Mouse (Mus musculus): Measurements from ENCODE around the gene Plpp7. TPM values are rescaled to one million over a fixed set of nuclear protein-coding genes. Genes with fewer than 3 reads are reported as not detected.

Gene Plpp7
- polyA plus RNA-seq, 1 experiment from 2014 or later = 5.5 TPM

DNA sequence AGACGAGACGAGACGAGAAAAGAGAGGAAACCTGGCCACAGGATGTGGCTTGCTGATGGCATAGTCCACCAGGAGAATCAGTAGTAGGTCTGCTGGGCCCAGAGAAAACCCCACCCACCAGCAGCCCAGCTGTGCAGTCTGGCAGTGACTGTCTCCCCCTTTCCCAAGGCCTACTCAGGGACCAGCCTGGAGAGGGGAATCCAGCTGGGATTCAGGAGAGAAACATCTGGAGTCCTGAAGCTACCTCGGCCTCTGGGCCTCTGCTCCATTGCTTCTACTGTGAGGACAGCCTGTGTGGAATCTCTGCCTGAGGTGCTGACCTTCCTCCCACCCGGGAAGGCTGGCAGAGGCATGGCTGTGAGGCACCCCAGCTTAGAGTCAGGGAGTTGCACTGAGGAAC lies 25.8 kb downstream of the Plpp7 start:
- Histone ChIP-seq H3K9me3 (ENCODE audit: control insufficient read depth, low read length) (no peaks in the 10 kb centered on the region), H3K27me3 (ENCODE audit: control insufficient read depth, insufficient read depth, low read length) (no peaks in the 10 kb centered on the region), H3K36me3 (ENCODE audit: control insufficient read depth, insufficient read depth, low read length) (no peaks in the 10 kb centered on the region), H3K4me2 (replicated peaks; ENCODE audit: low read depth, low read length) (no peak overlapping the region), H3K4me1 (replicated peaks; ENCODE audit: control insufficient read depth, insufficient read depth, low read length) (no peaks in the 10 kb centered on the region), H3K27ac (ENCODE audit: low read depth, low read length) (no peak overlapping the region), H3K4me3 (ENCODE audit: low read depth, low read length) (no peak overlapping the region), H3K9ac (ENCODE audit: low read depth, low read length) (no peak overlapping the region)
- DNase-seq (ENCODE audit: low spot score) (no peak), ATAC-seq (ENCODE audit: low FRiP score) (no peak)
- 60% methylated on average over 5 of the region's 5 CpGs for WGBS

DNA sequence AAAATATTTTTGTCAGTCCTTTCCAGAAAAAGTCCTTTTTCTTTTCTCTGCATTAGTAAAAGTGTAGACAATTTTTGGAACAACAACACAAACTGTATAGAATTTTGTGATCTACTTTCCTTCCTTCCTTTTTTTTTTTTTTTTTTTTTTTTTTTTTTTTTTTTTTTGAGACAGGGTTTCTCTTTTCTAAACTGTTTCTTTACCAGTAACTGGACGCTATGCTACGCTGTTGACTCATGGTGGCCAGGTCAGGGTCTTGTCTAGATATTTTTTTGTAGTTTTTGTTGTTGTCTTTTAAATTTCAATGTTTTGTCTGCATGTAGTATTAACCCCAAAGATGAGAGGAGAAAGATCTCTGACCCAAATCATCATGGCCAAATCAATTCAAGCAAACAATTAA lies 26.5 kb downstream of the Plpp7 start:
- H3K4me1 ChIP-seq (replicated peaks; ENCODE audit: control insufficient read depth, insufficient read depth, low read length) = no peaks in the 10 kb centered on the region
- H3K9ac ChIP-seq (ENCODE audit: low read depth, low read length) = no peak overlapping the region
- no peaks in the 10 kb centered on the region for H3K9me3 ChIP-seq (ENCODE audit: control insufficient read depth, low read length)
- DNase-seq (ENCODE audit: low spot score) (no peak), ATAC-seq (ENCODE audit: low FRiP score) (no peak)
- no peak overlapping the region for H3K27ac ChIP-seq (ENCODE audit: low read depth, low read length)
- H3K4me3 ChIP-seq (ENCODE audit: low read depth, low read length) = no peak overlapping the region
- WGBS = 80% methylated on average over 2 of the region's 2 CpGs
- no peak overlapping the region for H3K4me2 ChIP-seq (replicated peaks; ENCODE audit: low read depth, low read length)
- no peaks in the 10 kb centered on the region for H3K36me3 ChIP-seq (ENCODE audit: control insufficient read depth, insufficient read depth, low read length)
- no peaks in the 10 kb centered on the region for H3K27me3 ChIP-seq (ENCODE audit: control insufficient read depth, insufficient read depth, low read length)

DNA sequence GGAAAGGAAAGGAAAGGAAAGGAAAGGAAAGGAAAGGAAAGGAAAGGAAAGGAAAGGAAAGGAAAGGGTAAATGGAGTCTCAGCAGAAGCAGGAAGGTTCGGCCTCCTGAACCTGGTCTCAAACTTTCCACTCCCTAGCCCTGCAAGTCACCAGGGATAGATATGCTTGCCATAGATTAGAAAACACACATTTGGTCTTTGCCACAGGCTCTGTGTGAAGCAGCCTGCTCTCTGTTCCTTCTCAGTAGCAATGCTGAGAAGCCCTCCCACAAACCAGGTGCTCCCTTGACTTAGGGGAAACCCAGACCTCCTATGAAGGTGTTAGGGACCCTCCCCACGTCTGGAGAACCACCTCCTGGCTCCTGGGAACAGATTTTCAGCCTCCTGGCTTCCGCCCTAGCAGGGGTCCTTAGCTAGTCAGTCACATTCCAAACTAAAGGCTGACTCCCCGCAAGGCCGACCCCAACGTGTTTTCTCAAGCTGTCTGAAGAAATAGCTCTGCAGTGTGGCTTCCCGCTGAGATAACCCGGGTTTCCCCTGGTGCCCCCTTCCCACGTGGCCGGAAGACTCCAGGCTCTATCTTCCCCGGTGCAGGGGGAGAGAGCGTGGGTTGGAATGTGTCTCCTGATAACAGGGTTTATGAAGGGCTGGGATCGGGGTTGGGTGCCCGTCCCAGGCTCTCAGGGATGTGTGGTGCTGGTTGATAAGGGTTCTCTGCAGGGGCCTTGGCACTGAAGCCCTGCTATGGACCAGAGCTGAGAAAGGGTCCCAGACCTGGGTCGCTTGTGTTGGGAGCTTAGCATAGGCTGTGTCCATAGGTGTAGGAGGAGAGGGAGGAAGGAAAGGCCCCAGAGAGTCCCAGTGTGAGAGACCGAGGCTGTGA lies 32.6 kb downstream of the Plpp7 start:
- no peaks in the 10 kb centered on the region for H3K36me3 ChIP-seq (ENCODE audit: control insufficient read depth, insufficient read depth, low read length)
- no peak overlapping the region for H3K4me3 ChIP-seq (ENCODE audit: low read depth, low read length)
- no peak for ATAC-seq (ENCODE audit: low FRiP score)
- no peaks in the 10 kb centered on the region for H3K9me3 ChIP-seq (ENCODE audit: control insufficient read depth, low read length)
- no peak overlapping the region for H3K27ac ChIP-seq (ENCODE audit: low read depth, low read length)
- H3K27me3 ChIP-seq (ENCODE audit: control insufficient read depth, insufficient read depth, low read length) = no peaks in the 10 kb centered on the region
- H3K4me1 ChIP-seq (replicated peaks; ENCODE audit: control insufficient read depth, insufficient read depth, low read length) = no peaks in the 10 kb centered on the region
- no peak overlapping the region for H3K9ac ChIP-seq (ENCODE audit: low read depth, low read length)
- DNase-seq (ENCODE audit: low spot score) = no peak
- 29% methylated on average over 16 of the region's 16 CpGs for WGBS
- no peak overlapping the region for H3K4me2 ChIP-seq (replicated peaks; ENCODE audit: low read depth, low read length)

DNA sequence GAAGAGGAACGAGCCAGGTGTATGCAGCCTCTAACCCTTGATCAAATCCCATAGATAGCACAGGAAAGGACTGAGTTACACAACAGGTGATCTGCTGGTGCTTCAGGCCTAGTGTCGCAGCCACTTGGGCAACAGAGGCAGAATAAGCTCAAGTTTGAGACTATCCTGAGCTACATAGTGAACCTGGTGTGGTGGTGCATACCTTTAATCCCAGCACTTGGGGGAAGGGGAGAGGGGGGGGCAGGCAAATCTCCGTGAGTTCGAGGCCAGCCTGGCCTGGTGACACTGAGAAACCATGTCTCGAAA lies 33.2 kb downstream of the Plpp7 start:
- ATAC-seq (ENCODE audit: low FRiP score) (no peak), DNase-seq (ENCODE audit: low spot score) (no peak)
- Histone ChIP-seq H3K4me1 (replicated peaks; ENCODE audit: control insufficient read depth, insufficient read depth, low read length) (no peaks in the 10 kb centered on the region), H3K9me3 (ENCODE audit: control insufficient read depth, low read length) (no peaks in the 10 kb centered on the region), H3K36me3 (ENCODE audit: control insufficient read depth, insufficient read depth, low read length) (no peaks in the 10 kb centered on the region), H3K9ac (ENCODE audit: low read depth, low read length) (no peak overlapping the region), H3K4me3 (ENCODE audit: low read depth, low read length) (no peak overlapping the region), H3K27ac (ENCODE audit: low read depth, low read length) (no peak overlapping the region), H3K4me2 (replicated peaks; ENCODE audit: low read depth, low read length) (no peak overlapping the region), H3K27me3 (ENCODE audit: control insufficient read depth, insufficient read depth, low read length) (no peaks in the 10 kb centered on the region)
- WGBS = 88% methylated on average over 5 of the region's 5 CpGs

DNA sequence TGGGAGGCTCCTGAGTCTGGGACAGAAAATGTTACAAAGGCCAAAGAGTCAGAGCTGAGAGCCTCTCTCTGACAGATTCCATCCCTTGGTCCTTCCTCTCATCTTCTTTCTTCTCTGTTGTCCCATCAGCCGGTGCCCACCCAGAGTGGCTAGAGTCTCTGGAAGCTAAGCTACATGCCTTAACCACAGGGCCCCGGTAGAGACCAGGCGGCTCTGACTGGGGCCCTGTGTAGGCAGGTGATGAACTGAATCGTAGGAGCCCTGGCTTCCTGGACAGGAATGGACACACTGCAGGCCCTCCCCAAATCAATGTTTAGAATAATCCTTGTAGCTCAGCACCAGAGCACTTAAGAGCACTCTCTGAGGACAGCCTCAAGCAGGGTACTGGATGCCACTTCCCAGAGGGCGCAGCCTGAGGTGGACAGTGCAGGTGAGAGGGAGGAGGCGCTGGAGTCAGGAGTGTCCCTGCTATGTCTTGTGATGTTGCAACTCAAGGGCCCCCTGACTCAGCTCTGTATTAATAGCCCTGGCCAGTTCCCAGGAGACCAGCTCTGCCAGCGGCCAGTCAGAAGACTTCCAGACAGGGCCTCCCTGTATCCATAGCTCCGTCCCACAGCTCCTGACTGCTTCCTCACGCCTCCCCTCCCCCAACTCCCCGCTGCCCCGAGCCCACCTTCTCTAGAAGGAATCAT lies 34.2 kb downstream of the Plpp7 start:
- no peaks in the 10 kb centered on the region for H3K27me3 ChIP-seq (ENCODE audit: control insufficient read depth, insufficient read depth, low read length)
- H3K9ac ChIP-seq (ENCODE audit: low read depth, low read length) = no peak overlapping the region
- no peak overlapping the region for H3K4me3 ChIP-seq (ENCODE audit: low read depth, low read length)
- H3K27ac ChIP-seq (ENCODE audit: low read depth, low read length) = no peak overlapping the region
- H3K4me2 ChIP-seq (replicated peaks; ENCODE audit: low read depth, low read length) = no peak overlapping the region
- H3K36me3 ChIP-seq (ENCODE audit: control insufficient read depth, insufficient read depth, low read length) = no peaks in the 10 kb centered on the region
- DNase-seq (ENCODE audit: low spot score) (no peak), ATAC-seq (ENCODE audit: low FRiP score) (no peak)
- H3K4me1 ChIP-seq (replicated peaks; ENCODE audit: control insufficient read depth, insufficient read depth, low read length) = no peaks in the 10 kb centered on the region
- WGBS = 64% methylated on average over 11 of the region's 11 CpGs
- H3K9me3 ChIP-seq (ENCODE audit: control insufficient read depth, low read length) = no peaks in the 10 kb centered on the region

DNA sequence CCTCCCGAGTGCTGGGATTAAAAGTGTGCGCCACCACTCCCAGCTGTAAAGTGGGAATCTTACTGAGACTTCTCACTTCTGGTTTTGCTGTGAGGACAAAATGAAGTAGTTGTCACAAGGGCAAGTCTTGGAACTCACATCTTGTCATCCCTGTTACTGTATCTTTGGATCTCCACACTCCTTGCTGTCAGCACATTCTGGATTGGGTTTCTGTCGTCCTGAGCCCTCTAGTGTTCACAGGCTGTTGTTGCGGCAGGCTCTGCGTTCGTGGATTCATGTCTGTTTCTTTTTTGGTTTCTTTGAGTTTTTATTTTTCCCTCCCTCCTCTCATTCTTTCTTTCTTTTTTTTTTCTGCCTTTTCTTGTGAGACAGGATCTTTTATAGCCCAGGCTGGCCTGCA lies 35.1 kb downstream of the Plpp7 start:
- DNase-seq (ENCODE audit: low spot score) (peak; percentile 70), ATAC-seq (ENCODE audit: low FRiP score) (no peak)
- H3K4me1 ChIP-seq (replicated peaks; ENCODE audit: control insufficient read depth, insufficient read depth, low read length) = no peaks in the 10 kb centered on the region
- no peaks in the 10 kb centered on the region for H3K36me3 ChIP-seq (ENCODE audit: control insufficient read depth, insufficient read depth, low read length)
- no peak overlapping the region for H3K9ac ChIP-seq (ENCODE audit: low read depth, low read length)
- H3K9me3 ChIP-seq (ENCODE audit: control insufficient read depth, low read length) = no peaks in the 10 kb centered on the region
- H3K4me2 ChIP-seq (replicated peaks; ENCODE audit: low read depth, low read length) = no peak overlapping the region
- WGBS = 36% methylated on average over 6 of the region's 6 CpGs
- no peak overlapping the region for H3K4me3 ChIP-seq (ENCODE audit: low read depth, low read length)
- no peak overlapping the region for H3K27ac ChIP-seq (ENCODE audit: low read depth, low read length)
- no peaks in the 10 kb centered on the region for H3K27me3 ChIP-seq (ENCODE audit: control insufficient read depth, insufficient read depth, low read length)

DNA sequence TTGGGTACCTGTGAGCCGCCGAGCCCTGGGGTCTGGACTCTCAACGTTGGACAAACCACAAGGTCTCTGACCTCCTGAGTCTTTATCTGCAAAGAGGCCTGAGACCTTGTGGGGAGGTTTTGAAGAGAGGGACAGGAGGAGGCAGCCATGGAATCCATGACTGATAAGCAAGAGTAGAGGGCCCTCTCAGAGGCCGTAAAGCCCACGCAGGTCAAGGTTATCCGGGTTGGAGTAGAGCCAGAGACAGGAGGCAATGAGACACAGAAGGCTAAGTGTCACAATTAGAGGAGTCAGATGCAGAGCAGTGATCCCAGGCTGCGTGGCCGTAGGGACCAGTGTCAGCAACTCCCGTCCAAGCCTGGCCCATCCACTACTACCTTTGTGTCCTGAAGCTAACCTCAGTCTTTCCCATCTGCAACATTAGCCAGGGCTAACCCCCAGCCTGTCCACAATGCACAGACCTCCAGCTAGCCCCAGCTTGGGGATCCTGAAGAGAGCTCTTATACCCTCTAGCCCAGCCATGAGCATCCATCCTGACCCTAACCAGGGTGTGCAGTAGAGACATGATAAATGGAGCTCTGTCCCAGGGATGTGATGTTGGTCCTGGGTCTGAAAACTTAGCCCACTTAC lies 36.0 kb downstream of the Plpp7 start:
- Histone ChIP-seq H3K9me3 (ENCODE audit: control insufficient read depth, low read length) (no peaks in the 10 kb centered on the region), H3K27ac (ENCODE audit: low read depth, low read length) (no peak overlapping the region)
- WGBS = 88% methylated on average over 9 of the region's 9 CpGs

DNA sequence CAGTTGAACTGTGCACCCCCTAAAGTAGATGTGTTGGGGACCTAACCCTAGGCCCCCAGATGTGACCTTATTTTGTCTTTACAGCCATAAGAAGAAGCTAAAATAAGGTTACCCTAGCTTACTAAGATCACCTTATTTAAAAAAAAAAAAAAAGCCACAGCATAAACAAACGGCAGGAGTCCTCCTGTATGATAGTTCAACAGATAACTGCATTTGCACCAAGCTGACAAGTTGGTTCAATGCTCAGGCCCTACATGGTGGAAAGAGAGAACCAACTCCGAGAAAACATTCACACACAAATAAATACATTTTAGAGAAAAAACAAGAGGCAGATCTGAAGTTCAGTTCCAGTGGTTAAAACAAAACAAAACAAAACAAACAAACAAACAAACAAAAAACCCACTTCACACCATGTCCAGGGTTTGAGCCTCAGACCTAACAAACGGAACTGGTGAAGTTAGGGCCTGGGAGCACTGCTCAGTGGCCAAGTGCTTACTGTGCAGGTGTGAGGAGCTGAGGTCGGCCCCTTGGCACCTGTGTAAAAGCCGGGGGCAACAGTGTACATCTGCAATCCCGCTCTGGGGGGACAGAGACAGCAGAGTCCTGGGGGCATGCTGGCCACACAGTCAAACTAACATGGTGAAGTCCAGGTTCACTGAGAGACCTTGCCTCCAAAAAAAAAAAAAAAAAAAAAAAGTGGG lies 36.7 kb downstream of the Plpp7 start:
- Histone ChIP-seq H3K9me3 (ENCODE audit: control insufficient read depth, low read length) (no peaks in the 10 kb centered on the region), H3K4me1 (replicated peaks; ENCODE audit: control insufficient read depth, insufficient read depth, low read length) (no peaks in the 10 kb centered on the region), H3K4me2 (replicated peaks; ENCODE audit: low read depth, low read length) (no peak overlapping the region), H3K4me3 (ENCODE audit: low read depth, low read length) (no peak overlapping the region), H3K27ac (ENCODE audit: low read depth, low read length) (no peak overlapping the region), H3K27me3 (ENCODE audit: control insufficient read depth, insufficient read depth, low read length) (no peaks in the 10 kb centered on the region), H3K9ac (ENCODE audit: low read depth, low read length) (no peak overlapping the region), H3K36me3 (ENCODE audit: control insufficient read depth, insufficient read depth, low read length) (no peaks in the 10 kb centered on the region)
- 0 out of 2 replicates have a peak, but pooled peaks have one; percentile 14 for ATAC-seq (ENCODE audit: low FRiP score)
- DNase-seq (ENCODE audit: low spot score) = no peak
- 58% methylated on average over 6 of the region's 6 CpGs for WGBS

More for the DNA sequence above, 36.0 kb downstream of the Plpp7 start:
- Histone ChIP-seq H3K9ac (ENCODE audit: low read depth, low read length) (no peak overlapping the region), H3K4me1 (replicated peaks; ENCODE audit: control insufficient read depth, insufficient read depth, low read length) (no peaks in the 10 kb centered on the region), H3K27me3 (ENCODE audit: control insufficient read depth, insufficient read depth, low read length) (no peaks in the 10 kb centered on the region), H3K36me3 (ENCODE audit: control insufficient read depth, insufficient read depth, low read length) (no peaks in the 10 kb centered on the region), H3K4me2 (replicated peaks; ENCODE audit: low read depth, low read length) (no peak overlapping the region), H3K4me3 (ENCODE audit: low read depth, low read length) (no peak overlapping the region)
- ATAC-seq (ENCODE audit: low FRiP score) (no peak), DNase-seq (ENCODE audit: low spot score) (no peak)
